Mouse (Mus musculus) erythroblast, adult 5-6 weeks (primary cell): ENCODE measurements around the gene Thbs3. TPM values are rescaled to one million over a fixed set of nuclear protein-coding genes. Genes with fewer than 3 reads are reported as not detected.

Experiments used
- ATAC-seq: replicated peaks from 2 replicates; pipeline ENCODE4 v1.8.0; 2016; ENCODE audit warnings: moderate number of reproducible peaks, mild to moderate bottlenecking, moderate TSS enrichment, inconsistent platforms; ENCODE audit not compliant: poor library complexity, low FRiP score, severe bottlenecking
- total RNA-seq, 2 experiments: library from RNA; stranded (forward) in 1 of 2; stranded (reverse) in 1 of 2; fragments of 150-400 nt in 1 of 2; fragments of 200-764, 138-1000 nt in 1 of 2; gene quantifications; 2 replicates each; pipeline versions ENCODE4 v1.2.3 to v1.2.4; 2015 to 2017; ENCODE audit warnings: low replicate concordance in 2 of 2

Gene Thbs3
- total RNA-seq (2015; ENCODE audit: low replicate concordance) (not detected in 2 replicates), total RNA-seq (2017; ENCODE audit: low replicate concordance) (1.7 TPM in 1 of 2 replicates, not detected in the other)

GRCm38 (mm10) chr3:89214681-89215411 is at the start of gene Thbs3:
Gene Thbs3, plus strand, starts transcription at chr3:89215180.
- ATAC-seq = no peak

GRCm38 (mm10) chr3:89165268-89165870 is 49.6 kb upstream of the Thbs3 start:
- ATAC-seq = peak; percentile 16; the same call in 1 of the 2 replicates

GRCm38 (mm10) chr3:89166945-89167344 is 48.0 kb upstream of the Thbs3 start:
- no peak for ATAC-seq

- no peak for ATAC-seq
These were observed 40.1 kb upstream of the Thbs3 start for GRCm38 (mm10) chr3:89174844-89175243.

GRCm38 (mm10) chr3:89175544-89175943 is 39.4 kb upstream of the Thbs3 start:
- no peak for ATAC-seq

GRCm38 (mm10) chr3:89176421-89176820 is 38.6 kb upstream of the Thbs3 start:
- ATAC-seq = no peak

- ATAC-seq = peak; percentile 89
These were observed 37.5 kb upstream of the Thbs3 start, which contains the start of gene Scamp3 for GRCm38 (mm10) chr3:89177242-89178106. Gene Scamp3, plus strand, starts transcription at chr3:89177473.

GRCm38 (mm10) chr3:89178107-89178385 is 36.9 kb upstream of the Thbs3 start:
- ATAC-seq = no peak

GRCm38 (mm10) chr3:89179056-89179455 is 35.9 kb upstream of the Thbs3 start:
- no peak for ATAC-seq

GRCm38 (mm10) chr3:89181749-89182500 is 33.1 kb upstream of the Thbs3 start:
- ATAC-seq = no peak

- ATAC-seq = no peak
These were observed 32.4 kb upstream of the Thbs3 start for GRCm38 (mm10) chr3:89182531-89183057.

GRCm38 (mm10) chr3:89183058-89183958 is 31.7 kb upstream of the Thbs3 start, which contains the start of gene Fam189b:
Gene Fam189b, plus strand, starts transcription at chr3:89183143.
- peak; percentile 85 for ATAC-seq

- no peak for ATAC-seq
These were observed 31.0 kb upstream of the Thbs3 start for GRCm38 (mm10) chr3:89183959-89184315.

- ATAC-seq = no peak
These were observed 27.8 kb upstream of the Thbs3 start for GRCm38 (mm10) chr3:89187197-89187596.

GRCm38 (mm10) chr3:89187690-89188477 is 27.1 kb upstream of the Thbs3 start:
- no peak for ATAC-seq

- ATAC-seq = no peak
These were observed 26.5 kb upstream of the Thbs3 start for GRCm38 (mm10) chr3:89188478-89188875.

- no peak for ATAC-seq
These were observed 24.5 kb upstream of the Thbs3 start for GRCm38 (mm10) chr3:89190436-89190835.

- no peak for ATAC-seq
These were observed 21.6 kb upstream of the Thbs3 start for GRCm38 (mm10) chr3:89193351-89193750.
